In genomic region chr7:80209669-80210068, GRCm38 (mm10) we compare ENCODE assay signal across 9 mouse cellular contexts. TPM values are rescaled to one million over a fixed set of nuclear protein-coding genes. Genes with fewer than 3 reads are reported as not detected.
A peak's percentile ranks its signal among the peaks of the same experiment; 100 is the strongest.
DNase-seq lines count a peak whose midpoint lies in the region; ATAC-seq and TF ChIP-seq lines count a peak whose summit lies in the region.
"Had no signal": no experiment of that assay in that cellular context is flagged by ENCODE, and none has a peak within 500 bp of the region (broad histone marks: within the 10 kb centered on the region; RNA-seq: fewer than 3 reads in every experiment).

No protein-coding gene starts in this region.

- H3K4me3 ChIP-seq in erythroblast, embryonic 14.5 days (replicated peaks), result peak overlapping the region; percentile 63
- peak overlapping the region; percentile 67; the same call in 1 of the 2 replicates for H3K4me3 ChIP-seq in G1E (ENCODE audit: low read depth, low read length)
- no peak overlapping the region for H3K4me3 ChIP-seq in intestine, postnatal 0 days (ENCODE audit: low read depth, low read length)
- no peak overlapping the region for H3K4me3 ChIP-seq in small intestine, adult 2 months (ENCODE audit: low read depth, low read length)
- no peak overlapping the region for H3K4me3 ChIP-seq in left cerebral cortex, adult 2 months

- intact Hi-C loops in left cerebral cortex, adult 2 months (cut with DNase I), result no loop called here

- no peak for ATAC-seq in erythroblast, adult 5-6 weeks (replicated peaks; ENCODE audit: low FRiP score, poor library complexity, severe bottlenecking)
- no peak for ATAC-seq in G1E (ENCODE audit: extremely low read depth, insufficient number of reproducible peaks, low FRiP score, poor library complexity, severe bottlenecking)
- ATAC-seq in intestine, postnatal 0 days, result no peak

- H3K4me1 ChIP-seq in erythroblast, embryonic 14.5 days (ENCODE audit: control insufficient read depth), result peaks cover 98% of the 10 kb centered on the region
- peaks cover 94% of the 10 kb centered on the region for H3K4me1 ChIP-seq in G1E (ENCODE audit: insufficient read depth, low read depth, low read length)
- H3K4me1 ChIP-seq in intestine, postnatal 0 days (replicated peaks; ENCODE audit: control insufficient read depth, insufficient read depth, low read length), result peaks cover 19% of the 10 kb centered on the region; the same call in 1 of the 2 replicates
- H3K4me1 ChIP-seq in small intestine, adult 2 months (ENCODE audit: control insufficient read depth, insufficient read depth, insufficient read length, low read length), result peaks cover 51% of the 10 kb centered on the region

- H3K27ac ChIP-seq in intestine, postnatal 0 days (ENCODE audit: low read depth, low read length), result peak overlapping the region; percentile 97
- peak overlapping the region; percentile 77 for H3K27ac ChIP-seq in small intestine, adult 2 months (ENCODE audit: insufficient read depth, low read depth, low read length)
- no peak overlapping the region for H3K27ac ChIP-seq in left cerebral cortex, adult 2 months

- WGBS in intestine, postnatal 0 days, result 71% methylated on average over 6 of the region's 6 CpGs
- 67% methylated on average over 6 of the region's 6 CpGs for WGBS in small intestine, adult 2 months

- no peaks in the 10 kb centered on the region for H3K9me3 ChIP-seq in erythroblast, embryonic 14.5 days (ENCODE audit: control insufficient read depth, low read length)
- no peaks in the 10 kb centered on the region for H3K9me3 ChIP-seq in G1E (replicated peaks)
- no peaks in the 10 kb centered on the region for H3K9me3 ChIP-seq in intestine, postnatal 0 days (ENCODE audit: control insufficient read depth)

- no peak for TF ChIP-seq POLR2A in small intestine, adult 2 months (IDR thresholded peaks at IDR 0.05; ENCODE audit: low read depth, low read length)

- no peak overlapping the region for H3K4me2 ChIP-seq in intestine, postnatal 0 days (replicated peaks; ENCODE audit: low read depth)

- H3K27me3 ChIP-seq in erythroblast, embryonic 14.5 days (ENCODE audit: control insufficient read depth), result no peaks in the 10 kb centered on the region
- H3K27me3 ChIP-seq in G1E (ENCODE audit: insufficient read depth, low read length), result no peaks in the 10 kb centered on the region
- no peaks in the 10 kb centered on the region for H3K27me3 ChIP-seq in intestine, postnatal 0 days (replicated peaks; ENCODE audit: control insufficient read depth, insufficient read depth, low read length)
- no peaks in the 10 kb centered on the region for H3K27me3 ChIP-seq in small intestine, adult 2 months (ENCODE audit: control insufficient read depth, insufficient read depth, low read length)

- DNase-seq in G1E (ENCODE audit: low spot score), result no peak
- DNase-seq in urinary bladder, postnatal 10 days (ENCODE audit: low spot score), result no peak
- DNase-seq in embryo, embryonic 9.5 days (ENCODE audit: extremely low spot score), result no peak
- no peak for DNase-seq in left cerebral cortex, adult 2 months (ENCODE audit: extremely low spot score in 1 of 2, low spot score in 2 of 2)

- no peak for TF ChIP-seq CTCF in G1E (IDR thresholded peaks at IDR 0.05; ENCODE audit: low read depth, low read length)
- no peak for TF ChIP-seq CTCF in intestine, postnatal 0 days (IDR thresholded peaks at IDR 0.05; ENCODE audit: low read depth)
- TF ChIP-seq CTCF in small intestine, adult 2 months (IDR thresholded peaks at IDR 0.05; ENCODE audit: extremely low read depth, insufficient read length, insufficient replicate concordance, low read depth, low read length), result no peak
- no peak for TF ChIP-seq CTCF in left cerebral cortex, adult 2 months (IDR thresholded peaks at IDR 0.05)

- no peak overlapping the region for H3K9ac ChIP-seq in intestine, postnatal 0 days (ENCODE audit: low read depth, low read length)

- peaks cover 88% of the 10 kb centered on the region for H3K36me3 ChIP-seq in erythroblast, embryonic 14.5 days (ENCODE audit: control insufficient read depth)
- H3K36me3 ChIP-seq in G1E (replicated peaks), result peaks cover 72% of the 10 kb centered on the region
- peaks cover 18% of the 10 kb centered on the region for H3K36me3 ChIP-seq in intestine, postnatal 0 days (ENCODE audit: control insufficient read depth, insufficient read depth)
- peaks cover 21% of the 10 kb centered on the region for H3K36me3 ChIP-seq in small intestine, adult 2 months (ENCODE audit: control insufficient read depth, insufficient read depth, low read length)

RNA-seq across cellular contexts. Expression of gene Cib1, which starts 22.9 kb away (rescaled TPM):
- polyA plus RNA-seq in erythroblast, embryonic 14.5 days (2012), result 9.1 and 10.7 TPM in 2 replicates
- total RNA-seq in erythroblast, adult 5-6 weeks (2015; ENCODE audit: low replicate concordance), result 21.3 and 41.8 TPM in 2 replicates
- total RNA-seq in erythroblast, adult 5-6 weeks (2017; ENCODE audit: low replicate concordance), result 29.8 and 37.1 TPM in 2 replicates
- total RNA-seq in G1E (2014; fragmentation: Nextera tagmentation), result 35.2 and 44.2 TPM in 2 replicates
- 82.9 and 124 TPM in 2 replicates for total RNA-seq in G1E (2017)
- 43.6 and 49.6 TPM in 2 replicates for polyA plus RNA-seq in G1E (2012)
- polyA plus RNA-seq in intestine, postnatal 0 days (2015; fragmentation: Nextera tagmentation; extraction: Ambion mirVana), result 526 and 531 TPM in 2 replicates
- polyA plus RNA-seq in small intestine, adult 2 months (2012; rRNA removed), result 318 and 530 TPM in 2 replicates
- 10 to 100 TPM; 21.7 to 22.4 TPM for total RNA-seq in left cerebral cortex, adult 2 months (2021)

RNA-seq across cellular contexts. Expression of gene Gdpgp1, which starts 23.0 kb away (rescaled TPM):
- polyA plus RNA-seq in erythroblast, embryonic 14.5 days (2012), result 0.06 and 0.17 TPM in 2 replicates
- total RNA-seq in erythroblast, adult 5-6 weeks (2015; ENCODE audit: low replicate concordance), result 0.77 TPM in 1 of 2 replicates, not detected in the other
- 0.94 and 2.0 TPM in 2 replicates for total RNA-seq in erythroblast, adult 5-6 weeks (2017; ENCODE audit: low replicate concordance)
- 10.2 and 14.1 TPM in 2 replicates for total RNA-seq in G1E (2014; fragmentation: Nextera tagmentation)
- total RNA-seq in G1E (2017), result 5.9 and 6.2 TPM in 2 replicates
- 3.7 and 3.8 TPM in 2 replicates for polyA plus RNA-seq in G1E (2012)
- polyA plus RNA-seq in intestine, postnatal 0 days (2015; fragmentation: Nextera tagmentation; extraction: Ambion mirVana), result 6.5 and 7.4 TPM in 2 replicates
- polyA plus RNA-seq in small intestine, adult 2 months (2012; rRNA removed), result 2.3 and 3.2 TPM in 2 replicates
- total RNA-seq in left cerebral cortex, adult 2 months (2021), result 1 to 10 TPM; 6.1 to 7.5 TPM

RNA-seq across cellular contexts. Expression of gene Sema4b, which starts 23.0 kb away (rescaled TPM):
- 3.1 and 3.2 TPM in 2 replicates for polyA plus RNA-seq in erythroblast, embryonic 14.5 days (2012)
- total RNA-seq in erythroblast, adult 5-6 weeks (2015; ENCODE audit: low replicate concordance), result 19.9 and 22.1 TPM in 2 replicates
- 33.7 and 49.8 TPM in 2 replicates for total RNA-seq in erythroblast, adult 5-6 weeks (2017; ENCODE audit: low replicate concordance)
- 35.6 and 69.0 TPM in 2 replicates for total RNA-seq in G1E (2014; fragmentation: Nextera tagmentation)
- total RNA-seq in G1E (2017), result 21.7 and 23.9 TPM in 2 replicates
- polyA plus RNA-seq in G1E (2012), result 19.0 and 26.5 TPM in 2 replicates
- 23.1 and 25.1 TPM in 2 replicates for polyA plus RNA-seq in intestine, postnatal 0 days (2015; fragmentation: Nextera tagmentation; extraction: Ambion mirVana)
- polyA plus RNA-seq in small intestine, adult 2 months (2012; rRNA removed), result 47.9 and 84.4 TPM in 2 replicates
- total RNA-seq in left cerebral cortex, adult 2 months (2021), result 10 to 100 TPM; 19.4 to 20.6 TPM

RNA-seq across cellular contexts. Expression of gene Ttll13, which starts 36.5 kb away (rescaled TPM):
- polyA plus RNA-seq in erythroblast, embryonic 14.5 days (2012), result 0.06 and 0.42 TPM in 2 replicates
- total RNA-seq in erythroblast, adult 5-6 weeks (2015; ENCODE audit: low replicate concordance), result not detected in 2 replicates
- total RNA-seq in erythroblast, adult 5-6 weeks (2017; ENCODE audit: low replicate concordance), result 1.5 TPM in 1 of 2 replicates, not detected in the other
- total RNA-seq in G1E (2014; fragmentation: Nextera tagmentation) (1.5 and 3.7 TPM in 2 replicates), G1E (2017) (0.35 and 3.3 TPM in 2 replicates)
- 0.13 and 0.26 TPM in 2 replicates for polyA plus RNA-seq in G1E (2012)
- 0.77 and 1.3 TPM in 2 replicates for polyA plus RNA-seq in intestine, postnatal 0 days (2015; fragmentation: Nextera tagmentation; extraction: Ambion mirVana)
- polyA plus RNA-seq in small intestine, adult 2 months (2012; rRNA removed), result 0.05 and 0.08 TPM in 2 replicates
- total RNA-seq in left cerebral cortex, adult 2 months (2021), result 1 to 10 TPM; 2.0 to 2.8 TPM
- polyA plus RNA-seq: C2C12 had no signal

RNA-seq across cellular contexts. Expression of gene Ngrn, which starts 51.3 kb away (rescaled TPM):
- 2.9 and 4.1 TPM in 2 replicates for polyA plus RNA-seq in erythroblast, embryonic 14.5 days (2012)
- total RNA-seq in erythroblast, adult 5-6 weeks (2015; ENCODE audit: low replicate concordance), result 5.2 and 7.7 TPM in 2 replicates
- total RNA-seq in erythroblast, adult 5-6 weeks (2017; ENCODE audit: low replicate concordance), result 5.6 and 9.9 TPM in 2 replicates
- total RNA-seq in G1E (2014; fragmentation: Nextera tagmentation), result 40.6 and 61.3 TPM in 2 replicates
- total RNA-seq in G1E (2017), result 76.2 and 82.7 TPM in 2 replicates
- 41.9 and 43.6 TPM in 2 replicates for polyA plus RNA-seq in G1E (2012)
- polyA plus RNA-seq in intestine, postnatal 0 days (2015; fragmentation: Nextera tagmentation; extraction: Ambion mirVana), result 28.2 and 30.2 TPM in 2 replicates
- 8.9 and 12.3 TPM in 2 replicates for polyA plus RNA-seq in small intestine, adult 2 months (2012; rRNA removed)
- 10 to 100 TPM; 40.8 to 45.3 TPM for total RNA-seq in left cerebral cortex, adult 2 months (2021)

Comparison
In these comparisons a context has a peak if more than half of its experiments do, and no peak if none do; other contexts are left out.
1. H3K4me3 ChIP-seq: peak in erythroblast, embryonic 14.5 days (single experiment) and G1E (single experiment); none in intestine, postnatal 0 days (single experiment), small intestine, adult 2 months (single experiment) and left cerebral cortex, adult 2 months (single experiment).